Mouse (Mus musculus) G1E (cell line): Measurements from ENCODE around the gene Dirc2.

Experiments used
- CTCF ChIP-seq: IDR thresholded peaks from 2 replicates; pipeline ENCODE4 v1.5.1; 2012; ENCODE audit warnings: low read depth, low read length, inconsistent platforms, mixed read lengths
- GATA1 ChIP-seq: IDR thresholded peaks from 2 replicates; pipeline ENCODE4 v1.6.1; 2012; ENCODE audit warnings: borderline replicate concordance, low read length, inconsistent platforms, mixed read lengths
- GATA2 ChIP-seq: IDR thresholded peaks from 2 replicates; pipeline ENCODE4 v1.6.1; 2012; ENCODE audit warnings: low read depth, low read length, inconsistent platforms, borderline replicate concordance
- POLR2AphosphoS5 ChIP-seq: IDR thresholded peaks from 2 replicates; pipeline ENCODE4 v1.6.1; 2012; ENCODE audit warnings: low read depth, low read length, inconsistent platforms; ENCODE audit not compliant: insufficient replicate concordance
- TAL1 ChIP-seq: conservative IDR thresholded peaks from 2 replicates; pipeline ENCODE4 v1.6.1; 2012; ENCODE audit warnings: low read depth, low read length, inconsistent platforms, mixed read lengths

DNA sequence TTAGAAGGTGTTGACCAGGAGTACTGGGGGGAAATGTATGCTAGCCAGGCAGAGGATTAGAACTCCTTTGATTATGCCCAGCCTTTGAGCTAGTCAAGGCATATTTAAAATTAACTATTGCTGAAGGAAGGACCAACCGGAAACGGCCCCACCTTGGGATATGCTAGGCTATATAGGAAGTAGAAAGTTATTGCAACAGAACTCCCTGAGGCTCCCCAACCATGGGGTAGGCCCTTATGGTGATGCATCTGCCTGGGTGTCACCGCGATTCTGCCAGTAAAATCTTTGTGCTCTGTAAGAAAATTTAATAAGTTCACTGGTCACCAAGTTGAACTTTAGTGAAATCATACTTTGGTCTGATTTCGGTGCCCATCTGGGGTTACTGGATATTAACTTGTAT lies 15.2 kb downstream of the Dirc2 start:
- no peak for TF ChIP-seq CTCF
- TF ChIP-seq GATA1: no peak
- no peak for TF ChIP-seq TAL1
- TF ChIP-seq POLR2AphosphoS5: no peak
- TF ChIP-seq GATA2: no peak
